Mouse (Mus musculus) limb, embryonic 13.5 days (tissue): Measurements from ENCODE around the gene Gm8212. TPM values are rescaled to one million over a fixed set of nuclear protein-coding genes. Genes with fewer than 3 reads are reported as not detected.
"Not testable (repeated sequence)": the region's sequence is repeated elsewhere in the genome, so short reads cannot be mapped to it uniquely, and the experiment has no call there.

ENCODE experiments used
- ATAC-seq: fragments of 200-750 bp; cut with Nextera tagmentation; 2 replicates; pipeline ENCODE4 v1.8.0; 2017; ENCODE audit warnings: low read depth, moderate number of reproducible peaks, moderate TSS enrichment; ENCODE audit not compliant: low FRiP score
- H3K27ac ChIP-seq: fragments of 300-500 bp; sonication (generic); 2 replicates; pipeline ENCODE4 v1.5.1; 2015; ENCODE audit warnings: inconsistent platforms, mild to moderate bottlenecking, moderate library complexity
- H3K27me3 ChIP-seq: fragments of 300-500 bp; sonication (generic); 2 replicates; pipeline ENCODE4 v1.6.1; 2015; ENCODE audit warnings: mild to moderate bottlenecking, inconsistent platforms
- H3K36me3 ChIP-seq: fragments of 300-500 bp; sonication (generic); 2 replicates; pipeline ENCODE4 v1.6.1; 2015; ENCODE audit warnings: inconsistent platforms, mild to moderate bottlenecking, moderate library complexity
- H3K4me1 ChIP-seq: fragments of 300-500 bp; sonication (generic); 2 replicates; pipeline ENCODE4 v1.6.1; 2015; ENCODE audit warnings: inconsistent platforms
- H3K4me2 ChIP-seq: fragments of 300-500 bp; sonication (generic); replicated peaks from 2 replicates; pipeline ENCODE4 v1.6.1; 2015; ENCODE audit warnings: inconsistent platforms, mild to moderate bottlenecking, moderate library complexity
- H3K4me3 ChIP-seq: fragments of 300-500 bp; sonication (generic); 2 replicates; pipeline ENCODE4 v1.5.1; 2015; ENCODE audit warnings: moderate library complexity, mild to moderate bottlenecking, inconsistent platforms
- H3K9ac ChIP-seq: fragments of 300-500 bp; sonication (generic); 2 replicates; pipeline ENCODE4 v1.6.1; 2015; ENCODE audit warnings: mild to moderate bottlenecking, inconsistent platforms
- H3K9me3 ChIP-seq: fragments of 300-500 bp; sonication (generic); 2 replicates; pipeline ENCODE4 v1.6.1; 2016; ENCODE audit warnings: inconsistent platforms
- WGBS: fragments of 180-500 bp; shearing (Covaris S2); methylation state at CpG from one replicate; pipeline ENCODE4 v1.1.7; 2015; 5-methylcytosine and 5-hydroxymethylcytosine counted together
- polyA plus RNA-seq: library from polyadenylated mRNA; unstranded; fragments of >200 nt; fragmentation: Nextera tagmentation; extraction: Ambion mirVana; gene quantifications from 2 replicates; pipeline ENCODE4 v1.2.1, GENCODE M21; 2015

The Gm8212 gene
- polyA plus RNA-seq = not detected in 2 replicates

- WGBS = 96% methylated on average over 2 of the region's 3 CpGs
- ATAC-seq = not testable (repeated sequence)
Measured at GRCm38 (mm10) chr14:44197361-44197760, at the start of gene Gm8212. Gene Gm8212 (plus strand): TSS chr14:44197661.

GRCm38 (mm10) chr14:44213154-44213553, 15.7 kb downstream of the Gm8212 start, which contains the start of gene 4930503E14Rik:
Gene 4930503E14Rik (minus strand): TSS chr14:44213254.
- H3K27ac ChIP-seq, H3K36me3 ChIP-seq, H3K9me3 ChIP-seq, ATAC-seq, H3K9ac ChIP-seq, H3K27me3 ChIP-seq, H3K4me1 ChIP-seq, H3K4me3 ChIP-seq, H3K4me2 ChIP-seq: not testable (repeated sequence)
- 88% methylated on average over 3 of the region's 3 CpGs for WGBS

More at GRCm38 (mm10) chr14:44197361-44197760, at the start of gene Gm8212:
- H3K27me3 ChIP-seq, H3K4me3 ChIP-seq, H3K9ac ChIP-seq, H3K4me1 ChIP-seq, H3K36me3 ChIP-seq, H3K27ac ChIP-seq, H3K9me3 ChIP-seq, H3K4me2 ChIP-seq: not testable (repeated sequence)

GRCm38 (mm10) chr14:44248039-44248438, 50.6 kb downstream of the Gm8212 start:
- Histone ChIP-seq H3K36me3 (no peaks in the 10 kb centered on the region), H3K9ac (no peak overlapping the region), H3K9me3 (peaks cover 3% of the 10 kb centered on the region; the same call in 1 of the 2 replicates), H3K27me3 (no peaks in the 10 kb centered on the region), H3K4me3 (no peak overlapping the region), H3K4me1 (no peaks in the 10 kb centered on the region), H3K27ac (no peak overlapping the region), H3K4me2 (no peak overlapping the region)
- no peak for ATAC-seq
- 92% methylated on average over 16 of the region's 16 CpGs for WGBS

Other genes with a start within 250 kb of the Gm8212 start
- not detected in 2 replicates for gene Ang5, start 240.6 kb upstream of the Gm8212 start, polyA plus RNA-seq
- not detected in 2 replicates for gene Ang6, start 195.4 kb upstream of the Gm8212 start, polyA plus RNA-seq
- gene Ear2, start 95.0 kb upstream of the Gm8212 start, polyA plus RNA-seq = not detected in 2 replicates
- not detected in 2 replicates for gene Gm3327, start 73.8 kb upstream of the Gm8212 start, polyA plus RNA-seq
- gene 4930503E14Rik, start 15.6 kb downstream of the Gm8212 start, polyA plus RNA-seq = not detected in 2 replicates
- gene Gm8220, start 87.9 kb downstream of the Gm8212 start, polyA plus RNA-seq = not detected in 2 replicates
- not detected in 2 replicates for gene Gm5930, start 140.9 kb downstream of the Gm8212 start, polyA plus RNA-seq
- gene Gm8229, start 167.7 kb downstream of the Gm8212 start, polyA plus RNA-seq = not detected in 2 replicates
- gene Gm3371, start 213.0 kb downstream of the Gm8212 start, polyA plus RNA-seq = not detected in 2 replicates
- not detected in 2 replicates for gene Gm8232, start 236.0 kb downstream of the Gm8212 start, polyA plus RNA-seq